Comparison of ENCODE assay signal across 8 mouse cellular contexts in genomic region chr12:102703441-102703840, GRCm38 (mm10). TPM values are rescaled to one million over a fixed set of nuclear protein-coding genes. Genes with fewer than 3 reads are reported as not detected.
DNase-seq lines count a peak whose midpoint lies in the region; ATAC-seq and TF ChIP-seq lines count a peak whose summit lies in the region.

No protein-coding gene starts in this region.

- no peak overlapping the region for H3K9ac ChIP-seq in lung, postnatal 0 days (replicated peaks; ENCODE audit: low read depth)
- H3K9ac ChIP-seq in limb, embryonic 11.5 days (ENCODE audit: low read length): no peak overlapping the region

- no peak for TF ChIP-seq POLR2A in small intestine, adult 2 months (IDR thresholded peaks at IDR 0.05; ENCODE audit: low read depth, low read length)

- H3K4me3 ChIP-seq in lung, postnatal 0 days (ENCODE audit: low read depth, low read length): no peak overlapping the region
- H3K4me3 ChIP-seq in limb, embryonic 11.5 days (ENCODE audit: low read depth, low read length): no peak overlapping the region; the same call in 1 of the 2 replicates
- peak overlapping the region; percentile 96 for H3K4me3 ChIP-seq in small intestine, adult 2 months (ENCODE audit: low read depth, low read length)

- H3K4me2 ChIP-seq in lung, postnatal 0 days (replicated peaks; ENCODE audit: low read depth, low read length): peak overlapping the region; percentile 99
- H3K4me2 ChIP-seq in limb, embryonic 11.5 days (ENCODE audit: low read depth, severe bottlenecking): peak overlapping the region; percentile 93

- peak; percentile 44 to 74 for DNase-seq in adrenal gland, adult (ENCODE audit: inconsistent age in 2 of 2, low spot score in 1 of 2)
- no peak for DNase-seq in adrenal gland, adult 18-20 months (ENCODE audit: low spot score in 2 of 2)
- no peak for DNase-seq in lung, postnatal 0 days (ENCODE audit: low spot score)
- DNase-seq in lung, postnatal 36 days: no peak
- DNase-seq in limb, embryonic 11.5 days (ENCODE audit: low spot score): no peak
- no peak for DNase-seq in layer of hippocampus, postnatal 25 days (ENCODE audit: extremely low spot score in 1 of 2, low spot score in 1 of 2)
- no peak for DNase-seq in urinary bladder, postnatal 25 days (ENCODE audit: low spot score)

- 51% methylated on average over 6 of the region's 6 CpGs for WGBS in lung, postnatal 0 days
- WGBS in limb, embryonic 11.5 days: 48% methylated on average over 6 of the region's 6 CpGs
- 28% methylated on average over 6 of the region's 6 CpGs for WGBS in small intestine, adult 2 months

- peaks cover 27% of the 10 kb centered on the region; the same call in 1 of the 2 replicates for H3K4me1 ChIP-seq in lung, postnatal 0 days (ENCODE audit: insufficient read depth, low read depth, low read length)
- H3K4me1 ChIP-seq in limb, embryonic 11.5 days (ENCODE audit: control insufficient read depth, insufficient read depth, low read length): peaks cover 18% of the 10 kb centered on the region
- H3K4me1 ChIP-seq in small intestine, adult 2 months (ENCODE audit: control insufficient read depth, insufficient read depth, insufficient read length, low read length): peaks cover 52% of the 10 kb centered on the region

- no peak for TF ChIP-seq EP300 in lung, postnatal 0 days (IDR thresholded peaks at IDR 0.05)

- no peaks in the 10 kb centered on the region for H3K27me3 ChIP-seq in lung, postnatal 0 days (replicated peaks; ENCODE audit: insufficient read depth, low read length)
- H3K27me3 ChIP-seq in limb, embryonic 11.5 days (ENCODE audit: control insufficient read depth, insufficient read depth, low read length): no peaks in the 10 kb centered on the region
- H3K27me3 ChIP-seq in small intestine, adult 2 months (ENCODE audit: control insufficient read depth, insufficient read depth, low read length): no peaks in the 10 kb centered on the region

- no peak overlapping the region for H3K27ac ChIP-seq in lung, postnatal 0 days (ENCODE audit: low read length)
- H3K27ac ChIP-seq in limb, embryonic 11.5 days (replicated peaks; ENCODE audit: low read depth, low read length): no peak overlapping the region
- peak overlapping the region; percentile 85 for H3K27ac ChIP-seq in small intestine, adult 2 months (ENCODE audit: insufficient read depth, low read depth, low read length)

- no peaks in the 10 kb centered on the region for H3K36me3 ChIP-seq in lung, postnatal 0 days (ENCODE audit: insufficient read depth, low read length)
- no peaks in the 10 kb centered on the region for H3K36me3 ChIP-seq in limb, embryonic 11.5 days (ENCODE audit: control insufficient read depth, insufficient read depth, low read length)
- no peaks in the 10 kb centered on the region for H3K36me3 ChIP-seq in small intestine, adult 2 months (ENCODE audit: control insufficient read depth, insufficient read depth, low read length)

- no peak for TF ChIP-seq CTCF in lung, postnatal 0 days (IDR thresholded peaks at IDR 0.05)
- no peak for TF ChIP-seq CTCF in small intestine, adult 2 months (IDR thresholded peaks at IDR 0.05; ENCODE audit: extremely low read depth, insufficient read length, insufficient replicate concordance, low read depth, low read length)

- ATAC-seq in lung, postnatal 0 days: no peak
- no peak for ATAC-seq in limb, embryonic 11.5 days (ENCODE audit: insufficient number of reproducible peaks, low FRiP score, low TSS enrichment, low read depth)

- no peaks in the 10 kb centered on the region for H3K9me3 ChIP-seq in lung, postnatal 0 days (ENCODE audit: low read length)
- H3K9me3 ChIP-seq in limb, embryonic 11.5 days (ENCODE audit: control insufficient read depth, low read length): no peaks in the 10 kb centered on the region

RNA-seq across cellular contexts. Expression of gene Itpk1, which starts 1.3 kb away (rescaled TPM):
- 100 to 1,000 TPM in 1 of 2 experiments, 10 to 100 TPM in 1; 49.7 to 156 TPM for total RNA-seq in adrenal gland, adult 18-20 months (2021)
- 9.7 and 10.9 TPM in 2 replicates for polyA plus RNA-seq in lung, postnatal 0 days (2015; fragmentation: Nextera tagmentation; extraction: Ambion mirVana)
- polyA plus RNA-seq in limb, embryonic 11.5 days (2014; fragmentation: Nextera tagmentation; extraction: Ambion mirVana): 7.4 and 7.7 TPM in 2 replicates
- 104 and 324 TPM in 2 replicates for polyA plus RNA-seq in small intestine, adult 2 months (2012; rRNA removed)
- total RNA-seq in layer of hippocampus, postnatal 25 days (2021): 10 to 100 TPM; 56.4 to 66.2 TPM

RNA-seq across cellular contexts. Expression of gene Moap1, which starts 40.0 kb away (rescaled TPM):
- total RNA-seq in adrenal gland, adult 18-20 months (2021): 10 to 100 TPM in 1 of 2 experiments, 1 to 10 TPM in 1; 7.5 to 11.0 TPM
- 9.7 and 10.1 TPM in 2 replicates for polyA plus RNA-seq in lung, postnatal 0 days (2015; fragmentation: Nextera tagmentation; extraction: Ambion mirVana)
- 33.9 and 36.2 TPM in 2 replicates for polyA plus RNA-seq in limb, embryonic 11.5 days (2014; fragmentation: Nextera tagmentation; extraction: Ambion mirVana)
- 0.30 and 0.74 TPM in 2 replicates for polyA plus RNA-seq in small intestine, adult 2 months (2012; rRNA removed)
- 10 to 100 TPM; 25.2 to 26.3 TPM for total RNA-seq in layer of hippocampus, postnatal 25 days (2021)

RNA-seq across cellular contexts. Expression of gene Tmem251, which starts 40.1 kb away (rescaled TPM):
- total RNA-seq in adrenal gland, adult 18-20 months (2021): 10 to 100 TPM in 1 of 2 experiments, 1 to 10 TPM in 1; 8.0 to 10.5 TPM
- polyA plus RNA-seq in lung, postnatal 0 days (2015; fragmentation: Nextera tagmentation; extraction: Ambion mirVana): 9.9 and 12.5 TPM in 2 replicates
- 9.7 and 10.7 TPM in 2 replicates for polyA plus RNA-seq in limb, embryonic 11.5 days (2014; fragmentation: Nextera tagmentation; extraction: Ambion mirVana)
- 1.7 and 2.4 TPM in 2 replicates for polyA plus RNA-seq in small intestine, adult 2 months (2012; rRNA removed)
- 1 to 10 TPM; 4.8 to 5.4 TPM for total RNA-seq in layer of hippocampus, postnatal 25 days (2021)

RNA-seq across cellular contexts. Expression of gene Gm28051, which starts 54.1 kb away (rescaled TPM):
- not detected for total RNA-seq in adrenal gland, adult 18-20 months (2021)
- polyA plus RNA-seq in lung, postnatal 0 days (2015; fragmentation: Nextera tagmentation; extraction: Ambion mirVana): not detected in 2 replicates
- 0.40 TPM in 1 of 2 replicates, not detected in the other for polyA plus RNA-seq in limb, embryonic 11.5 days (2014; fragmentation: Nextera tagmentation; extraction: Ambion mirVana)
- not detected in 2 replicates for polyA plus RNA-seq in small intestine, adult 2 months (2012; rRNA removed)
- not detected for total RNA-seq in layer of hippocampus, postnatal 25 days (2021)

RNA-seq across cellular contexts. Expression of gene Gon7, which starts 54.2 kb away (rescaled TPM):
- 10 to 100 TPM; 15.8 to 20.9 TPM for total RNA-seq in adrenal gland, adult 18-20 months (2021)
- 15.1 and 17.6 TPM in 2 replicates for polyA plus RNA-seq in lung, postnatal 0 days (2015; fragmentation: Nextera tagmentation; extraction: Ambion mirVana)
- 43.7 and 43.9 TPM in 2 replicates for polyA plus RNA-seq in limb, embryonic 11.5 days (2014; fragmentation: Nextera tagmentation; extraction: Ambion mirVana)
- 3.4 and 11.2 TPM in 2 replicates for polyA plus RNA-seq in small intestine, adult 2 months (2012; rRNA removed)
- 10 to 100 TPM; 13.6 to 15.7 TPM for total RNA-seq in layer of hippocampus, postnatal 25 days (2021)

Comparison
In these comparisons a context has a peak if more than half of its experiments do, and no peak if none do; other contexts are left out.
1. DNase-seq: peak in adrenal gland, adult (2 of 2); none in adrenal gland, adult 18-20 months (0 of 2), lung, postnatal 0 days (single experiment), lung, postnatal 36 days (single experiment), limb, embryonic 11.5 days (single experiment), layer of hippocampus, postnatal 25 days (0 of 2) and urinary bladder, postnatal 25 days (single experiment).